Mouse (Mus musculus) B cell, adult 2 months (primary cell): ENCODE data around the gene Ctnnd2.

Experiments used
- DNase-seq, 2 experiments: peaks; one replicate each; pipeline ENCODE4 v3.0.0; 2022

Ctnnd2 gene

DNA sequence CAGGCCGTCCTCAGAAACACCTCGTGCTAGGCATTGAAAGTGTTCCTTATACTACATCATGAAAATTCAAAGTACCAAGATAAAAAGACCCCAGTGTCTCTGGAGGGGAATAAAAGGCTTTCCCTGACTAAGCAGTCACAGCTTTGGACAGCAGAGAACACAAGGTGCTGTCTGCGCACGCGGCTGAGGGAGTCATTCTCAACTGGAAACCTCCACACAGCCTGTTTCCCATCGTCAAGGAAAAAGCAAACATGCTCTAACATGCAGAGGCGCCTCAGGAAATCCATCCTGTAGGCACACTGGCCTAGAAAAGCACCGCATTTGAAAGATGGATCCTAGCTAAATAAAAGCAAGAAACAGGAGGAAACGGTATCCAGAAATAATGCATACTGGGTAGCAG lies 483.0 kb downstream of the Ctnnd2 start:
- DNase-seq, result no peak

DNA sequence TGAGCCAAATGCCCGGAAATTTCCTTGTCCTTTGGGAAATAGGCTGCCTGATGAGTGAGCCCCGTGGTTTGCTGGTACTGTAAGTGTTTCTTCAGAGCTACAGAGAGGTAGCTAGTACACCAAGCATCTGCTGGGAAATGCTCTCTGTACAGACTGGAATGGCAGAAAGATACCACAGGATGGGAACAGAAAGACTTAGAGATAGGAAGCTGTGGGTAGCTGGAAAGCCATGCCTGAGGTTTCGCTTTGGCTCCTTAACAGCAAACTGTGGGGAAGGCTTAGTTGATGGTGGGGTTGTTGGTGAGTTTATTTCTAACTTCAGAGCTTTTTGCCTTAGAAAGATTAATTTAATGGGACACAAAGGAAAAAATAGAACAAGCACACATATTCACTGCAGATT lies 485.2 kb downstream of the Ctnnd2 start:
- DNase-seq, result no peak

DNA sequence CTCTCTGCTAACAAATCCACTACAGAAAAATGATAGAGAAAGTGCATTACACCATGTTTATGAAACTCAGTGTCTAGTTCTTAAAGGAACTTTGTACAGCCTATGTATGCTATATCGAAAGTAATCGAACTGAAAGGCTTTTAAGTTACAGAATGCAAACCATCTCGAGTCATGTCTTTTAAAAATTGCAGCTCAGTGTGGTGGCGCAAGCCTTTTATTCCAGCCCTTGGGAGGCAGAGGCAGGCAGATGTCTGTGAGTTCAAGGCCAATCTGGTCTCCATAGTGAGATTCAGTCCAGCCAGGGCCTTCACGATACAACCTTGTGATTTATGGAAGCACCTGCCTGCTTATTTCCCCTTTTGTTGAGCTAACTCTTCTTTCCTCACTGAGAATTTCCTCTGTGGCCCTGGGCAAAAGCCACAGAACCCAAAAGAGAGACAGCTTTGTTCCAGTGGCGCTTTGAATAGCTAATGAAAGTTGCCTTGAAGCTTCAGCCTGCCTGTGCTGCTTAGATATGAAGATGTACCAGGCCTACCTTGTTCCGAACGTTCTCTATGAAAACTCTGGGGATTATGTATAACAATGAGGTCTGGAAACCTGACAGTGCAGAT lies 488.3 kb downstream of the Ctnnd2 start:
- DNase-seq, result no peak

DNA sequence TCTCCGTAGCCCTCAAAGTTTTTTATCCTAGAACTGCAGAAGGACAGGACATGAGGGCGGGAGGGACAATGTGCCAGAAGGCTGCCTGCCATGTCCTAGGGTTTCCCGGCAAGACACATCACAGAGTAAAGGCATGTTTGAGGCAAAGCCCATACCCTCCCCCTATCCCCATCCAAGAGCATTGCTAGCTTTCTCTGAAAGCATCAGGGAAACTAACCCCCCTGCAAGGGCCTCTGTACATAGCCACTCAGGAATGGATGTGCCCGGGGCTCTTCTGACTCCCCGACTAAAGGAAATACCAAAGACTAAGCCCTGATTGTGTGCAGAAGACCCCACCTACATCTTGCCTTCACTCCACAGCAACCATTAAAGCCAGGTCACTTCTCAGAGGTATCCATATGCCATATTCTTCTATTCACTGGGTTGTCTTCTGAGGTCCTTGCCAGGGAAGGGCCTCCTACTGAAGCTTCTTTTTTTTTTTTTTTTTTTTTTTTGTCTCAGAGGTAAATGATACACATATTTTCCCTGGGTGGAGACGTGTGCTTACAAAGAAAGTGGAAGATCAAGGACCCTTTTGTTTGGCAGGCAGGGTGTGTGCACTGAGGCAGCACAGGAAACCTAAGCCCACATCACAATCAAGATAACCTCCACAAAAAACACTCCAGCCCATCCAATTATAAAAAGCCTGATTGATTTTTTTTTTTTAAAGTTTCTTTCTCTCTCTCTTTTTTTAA lies 489.5 kb downstream of the Ctnnd2 start:
- no peak for DNase-seq

DNA sequence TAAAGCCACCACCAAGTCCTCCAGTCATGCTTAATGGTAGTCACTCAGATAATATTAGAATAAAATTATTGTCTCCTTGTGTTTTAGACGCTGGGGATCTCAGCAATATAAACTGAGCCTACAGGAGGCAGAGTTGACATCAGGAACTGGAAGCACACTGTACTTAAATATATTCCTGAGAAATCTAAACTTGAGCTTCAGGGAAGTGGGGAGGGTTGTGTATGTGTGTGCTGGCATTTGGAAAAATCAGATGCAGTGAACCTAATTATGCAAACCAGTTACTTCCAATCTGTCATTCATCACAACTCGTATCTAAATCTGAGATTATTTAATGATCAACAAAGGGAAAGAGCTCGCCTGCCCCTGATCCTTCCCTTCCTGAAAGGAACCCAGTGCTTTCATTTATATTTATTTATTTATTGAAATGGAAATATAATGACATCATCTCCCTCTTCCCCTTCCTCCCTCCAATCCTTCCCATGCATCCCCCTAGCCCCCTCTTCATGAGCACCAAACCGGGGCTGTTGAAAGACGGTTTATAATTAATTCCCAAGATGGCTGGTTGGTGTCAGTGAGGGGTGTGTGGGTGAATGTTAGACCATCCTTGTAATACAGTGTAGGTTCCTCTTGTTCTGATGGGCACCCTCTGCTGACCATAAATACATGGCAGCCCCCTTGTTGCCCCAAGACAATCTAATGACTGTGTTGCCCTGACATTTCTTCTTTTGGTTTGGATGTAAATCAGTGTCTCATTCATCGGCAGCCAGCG lies 495.6 kb downstream of the Ctnnd2 start:
- no peak for DNase-seq

DNA sequence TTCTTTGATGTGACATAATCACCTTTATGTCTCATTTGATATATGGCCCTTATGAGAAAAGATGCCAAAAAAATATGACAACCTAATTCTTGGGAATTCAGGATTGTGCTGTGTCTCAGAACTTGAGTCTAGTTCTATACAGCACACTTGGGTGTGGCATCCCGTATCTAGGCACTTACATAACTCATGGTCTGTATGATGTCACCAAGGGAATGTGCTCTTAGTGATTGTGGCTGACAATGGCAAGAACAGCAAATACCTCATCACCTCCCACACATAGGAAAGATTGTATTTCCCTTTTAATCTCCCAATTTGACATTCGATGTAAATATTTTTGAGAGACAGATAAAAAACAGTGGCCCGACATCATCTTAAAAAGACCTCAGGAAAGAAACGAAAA lies 509.5 kb downstream of the Ctnnd2 start:
- no peak for DNase-seq

DNA sequence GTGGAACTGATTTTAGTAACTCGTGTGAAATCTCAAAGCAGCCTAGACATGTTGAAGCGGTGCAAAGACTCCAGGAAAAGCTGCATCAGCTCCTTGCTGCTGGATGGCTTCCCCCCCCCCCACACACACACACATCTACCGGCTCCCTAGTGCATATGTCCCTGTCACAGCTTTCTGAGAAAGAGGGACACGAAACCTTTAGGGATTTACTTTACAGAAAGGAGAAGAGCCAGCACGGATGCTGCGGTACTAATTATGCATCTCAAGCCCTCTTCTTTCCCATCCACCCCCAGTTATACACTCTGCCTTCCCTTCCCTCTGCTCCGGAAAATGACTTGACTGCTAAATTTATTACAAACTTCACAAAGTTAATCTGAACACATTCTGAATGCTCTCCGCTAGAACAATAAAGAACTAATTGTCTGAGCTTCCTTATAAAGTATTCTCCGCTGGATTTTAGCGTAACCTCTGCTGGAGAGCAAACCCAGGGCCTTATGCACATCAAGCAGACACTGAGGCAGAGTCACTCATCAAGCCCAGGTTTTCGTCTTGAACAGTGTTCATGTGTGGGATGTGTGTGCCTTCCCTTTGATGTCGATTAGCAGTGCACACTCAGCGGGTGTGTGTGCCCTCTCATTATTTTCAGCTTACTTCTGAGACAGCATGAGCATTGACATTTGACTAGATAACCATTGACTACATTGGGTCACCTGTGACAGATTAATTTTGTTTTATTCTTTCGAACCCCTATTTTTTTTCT lies 510.1 kb downstream of the Ctnnd2 start:
- DNase-seq, result no peak

DNA sequence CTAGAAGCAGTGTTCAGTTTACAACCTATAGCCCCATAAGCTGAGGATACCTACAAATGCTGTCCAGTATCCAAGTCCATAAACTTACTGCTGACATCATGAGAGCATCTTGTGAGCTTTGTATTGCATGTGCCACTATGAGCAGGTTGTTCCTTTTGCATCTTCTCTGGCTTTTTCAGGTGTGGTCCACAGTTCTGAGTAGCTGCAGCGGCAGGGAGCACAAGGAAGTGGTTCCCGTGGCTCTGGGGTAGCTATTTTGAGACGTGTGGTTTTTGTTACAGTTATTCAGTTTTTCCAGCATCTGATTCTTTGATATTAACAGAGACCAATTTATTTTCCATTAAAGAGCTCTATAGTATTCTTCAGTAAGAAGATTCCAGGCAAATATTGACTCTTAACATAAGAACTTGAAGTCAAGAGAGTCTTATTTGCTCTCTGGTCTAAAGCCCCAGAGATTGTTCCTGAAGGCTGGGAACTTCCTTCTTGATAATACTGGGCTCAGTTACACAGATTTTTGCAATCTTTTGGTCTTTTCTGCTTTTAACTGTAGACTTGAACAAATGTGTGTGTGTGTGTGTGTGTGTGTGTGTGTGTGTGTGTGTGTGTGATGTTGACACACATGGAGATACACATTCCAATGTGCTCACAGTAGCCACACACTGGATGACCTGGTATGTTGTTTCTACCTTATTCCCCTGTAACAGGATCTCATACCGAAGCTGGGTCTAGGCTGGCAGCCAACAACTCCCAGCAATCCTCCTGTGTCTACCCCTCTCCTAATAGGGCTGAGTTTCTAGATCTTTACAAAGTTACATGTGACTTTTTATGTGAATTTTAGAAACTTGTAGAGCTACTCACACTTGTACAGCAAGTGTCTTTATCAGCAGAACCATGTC lies 514.1 kb downstream of the Ctnnd2 start:
- no peak for DNase-seq

DNA sequence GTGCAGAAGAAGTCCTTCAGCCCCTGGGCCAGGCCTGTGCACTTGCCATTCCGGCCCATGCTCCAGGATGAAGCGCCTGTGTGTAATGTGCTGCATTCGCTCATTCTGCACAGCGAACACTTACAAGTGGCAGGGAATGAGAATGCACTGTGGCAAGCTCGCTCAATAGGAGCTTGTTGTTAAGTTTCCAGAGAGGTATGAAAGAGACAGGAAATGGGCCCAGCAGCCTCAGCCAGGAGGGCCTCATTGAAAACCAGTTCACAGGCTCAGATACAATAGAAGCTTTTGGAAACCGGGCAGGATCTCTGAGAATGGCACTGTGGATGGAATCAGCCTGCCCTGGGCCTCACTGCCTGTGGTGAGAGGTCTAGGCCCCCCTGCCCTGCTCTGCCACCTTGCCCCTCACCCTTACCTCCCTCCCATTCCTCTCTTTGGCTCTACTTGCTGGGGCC lies 521.4 kb downstream of the Ctnnd2 start:
- no peak for DNase-seq

DNA sequence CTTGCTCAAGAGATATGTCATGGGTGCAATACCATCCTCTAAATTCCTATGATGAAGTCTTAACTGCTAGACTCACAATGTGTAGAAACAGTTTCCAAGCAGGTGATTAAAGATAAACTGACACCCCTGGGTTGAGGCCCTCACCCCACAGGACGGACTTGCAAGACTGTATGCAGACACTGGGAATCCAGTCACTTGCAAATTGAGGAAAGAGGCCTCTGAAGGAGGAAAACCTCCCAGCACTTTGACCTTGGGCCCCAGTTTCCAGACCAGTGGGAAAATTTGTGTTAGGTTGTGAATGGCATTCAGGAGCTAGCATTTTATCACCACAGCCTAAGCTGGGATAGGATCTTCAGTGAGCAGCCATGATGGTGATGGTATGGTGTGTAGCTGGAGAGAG lies 521.9 kb downstream of the Ctnnd2 start:
- DNase-seq, result no peak

DNA sequence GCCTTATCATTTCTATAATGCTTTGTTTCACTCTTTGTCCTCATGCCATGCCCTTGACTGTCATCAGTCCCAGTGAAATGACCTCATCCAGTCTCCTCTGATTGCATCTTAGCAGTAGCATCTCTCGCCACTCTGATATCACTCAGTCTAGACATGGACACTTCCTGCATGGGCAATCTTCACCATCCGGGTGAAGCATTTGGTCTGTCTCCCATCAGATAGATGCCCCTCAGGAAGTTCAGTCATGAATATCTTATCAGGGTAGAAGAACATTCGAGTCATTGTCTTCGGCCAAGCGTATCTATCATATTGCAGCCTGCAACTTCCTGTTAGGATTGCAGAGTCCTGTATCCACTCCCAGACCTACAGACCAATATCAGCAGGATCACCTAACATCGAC lies 523.5 kb downstream of the Ctnnd2 start:
- no peak for DNase-seq

DNA sequence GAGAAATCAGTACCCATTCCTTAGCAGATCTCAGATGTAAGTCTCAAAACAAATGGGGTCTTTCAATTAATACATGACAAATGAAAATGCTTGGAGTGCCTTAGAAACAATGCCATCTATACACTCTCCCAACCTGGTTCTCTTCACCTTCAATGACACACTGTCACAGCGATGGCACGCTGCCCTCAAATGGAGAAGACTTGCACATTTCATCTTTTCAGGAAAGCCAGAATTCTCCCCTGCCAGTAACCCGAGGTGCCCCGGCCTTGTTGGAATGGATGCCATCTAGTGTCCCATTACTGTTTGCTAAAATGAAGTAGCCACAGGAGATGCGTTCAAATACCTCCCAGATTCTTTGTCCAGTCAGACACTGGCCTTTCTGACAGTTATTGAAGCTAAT lies 525.0 kb downstream of the Ctnnd2 start:
- no peak for DNase-seq

DNA sequence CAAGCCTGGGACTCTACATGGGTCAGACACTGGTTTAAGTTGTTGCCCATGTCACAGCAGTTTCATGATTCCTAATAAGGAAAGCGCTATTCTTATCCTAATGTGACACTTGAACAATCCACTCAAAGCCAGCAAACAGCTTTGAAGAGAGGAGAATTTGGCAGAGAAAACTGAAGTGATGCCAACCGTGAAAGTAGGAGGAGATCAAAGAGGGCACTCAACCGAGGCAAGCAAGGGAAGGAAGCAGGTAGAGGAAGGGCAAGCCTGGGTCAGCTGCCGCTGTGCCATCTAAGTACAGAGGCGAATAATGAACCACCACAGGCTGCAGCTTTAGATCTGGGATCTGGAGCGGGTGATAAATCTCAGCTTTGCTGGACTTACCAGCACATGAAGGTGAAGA lies 528.4 kb downstream of the Ctnnd2 start:
- no peak for DNase-seq

DNA sequence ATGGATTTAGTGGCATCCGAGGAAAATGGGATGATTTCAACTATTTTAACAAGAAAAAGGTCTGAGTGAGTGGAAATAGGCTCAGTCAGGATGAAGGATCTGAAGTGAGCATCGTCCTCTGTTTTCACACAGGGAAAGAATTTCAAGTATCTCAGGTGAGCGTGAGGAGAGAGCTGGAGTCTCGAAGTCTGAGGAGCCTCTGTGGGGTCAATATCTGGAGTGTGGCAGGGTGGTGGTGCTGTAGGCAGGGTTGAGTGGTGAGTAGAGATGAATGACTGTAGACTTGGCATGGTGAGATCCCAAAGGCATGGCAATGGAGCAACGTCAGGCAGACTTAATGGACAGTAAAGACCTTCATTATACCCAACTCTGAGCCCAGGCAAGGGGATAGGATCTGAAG lies 529.2 kb downstream of the Ctnnd2 start:
- DNase-seq, result no peak

DNA sequence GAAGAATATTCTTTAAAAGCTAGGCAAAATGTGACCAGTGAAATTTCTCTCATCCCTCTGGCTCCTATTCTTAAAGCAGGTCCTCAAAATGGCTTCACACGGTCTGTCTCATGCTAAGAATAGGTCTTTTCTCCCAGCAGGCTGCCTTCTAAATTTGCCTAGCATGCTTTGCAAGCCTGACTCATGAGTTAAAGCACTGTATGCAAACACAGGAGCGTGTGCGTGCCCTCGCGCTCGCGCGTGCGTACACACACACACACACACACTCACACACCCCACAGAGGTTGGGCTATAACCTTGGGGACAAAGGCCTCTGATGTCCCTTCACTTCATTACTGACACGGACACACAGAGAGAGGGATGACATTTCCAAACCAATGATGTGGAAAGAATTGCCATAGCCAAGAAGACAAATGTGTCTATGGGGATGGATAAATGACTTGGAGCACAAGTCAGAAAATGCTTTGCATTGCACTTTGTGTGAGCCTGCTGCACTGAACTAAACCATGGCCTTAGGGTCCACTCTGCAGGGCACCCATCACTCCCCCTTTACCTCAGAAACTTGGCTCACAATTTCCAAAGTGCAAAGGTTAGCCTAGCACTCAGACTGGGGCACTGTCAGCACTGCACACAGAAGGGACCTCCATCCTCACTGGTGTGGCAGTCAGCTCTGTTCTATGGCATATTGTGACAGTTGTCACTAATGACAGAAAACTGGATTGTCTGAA lies 536.8 kb downstream of the Ctnnd2 start:
- no peak for DNase-seq

DNA sequence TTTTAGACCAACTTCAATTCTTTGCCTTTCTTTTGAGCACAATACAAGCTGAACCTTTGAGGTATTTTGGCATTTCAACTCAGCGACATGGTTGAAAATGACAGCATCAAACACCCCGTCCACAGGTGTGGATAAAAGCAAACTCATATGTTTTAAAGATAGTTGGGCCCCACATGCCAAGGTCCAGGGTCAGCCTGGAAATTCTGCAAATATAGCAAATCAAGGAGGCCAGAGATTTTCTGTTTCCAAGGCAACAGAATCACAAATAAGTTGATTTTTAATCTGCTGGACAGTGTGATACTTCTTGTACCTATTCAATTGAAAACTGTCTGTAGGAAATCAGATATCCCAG lies 537.3 kb downstream of the Ctnnd2 start:
- no peak for DNase-seq

DNA sequence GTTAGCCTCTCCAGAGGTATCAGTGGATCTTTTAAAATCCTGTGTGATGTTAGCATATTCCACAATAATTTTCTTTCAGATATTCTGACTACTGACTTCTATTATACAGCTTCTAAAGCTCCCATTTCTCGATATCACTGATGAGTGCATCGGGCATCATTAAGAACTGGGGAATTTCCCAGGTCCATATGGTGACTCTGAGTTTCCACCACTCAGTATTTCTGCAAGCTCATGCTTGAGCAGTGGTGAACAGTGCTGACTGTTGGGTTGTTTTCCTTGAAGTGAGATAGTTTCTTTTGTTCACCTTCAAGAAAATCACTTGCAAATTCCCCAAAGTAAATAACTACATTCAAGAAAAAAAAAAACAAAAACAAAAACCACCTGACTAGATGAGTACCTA lies 542.4 kb downstream of the Ctnnd2 start:
- DNase-seq, result no peak

DNA sequence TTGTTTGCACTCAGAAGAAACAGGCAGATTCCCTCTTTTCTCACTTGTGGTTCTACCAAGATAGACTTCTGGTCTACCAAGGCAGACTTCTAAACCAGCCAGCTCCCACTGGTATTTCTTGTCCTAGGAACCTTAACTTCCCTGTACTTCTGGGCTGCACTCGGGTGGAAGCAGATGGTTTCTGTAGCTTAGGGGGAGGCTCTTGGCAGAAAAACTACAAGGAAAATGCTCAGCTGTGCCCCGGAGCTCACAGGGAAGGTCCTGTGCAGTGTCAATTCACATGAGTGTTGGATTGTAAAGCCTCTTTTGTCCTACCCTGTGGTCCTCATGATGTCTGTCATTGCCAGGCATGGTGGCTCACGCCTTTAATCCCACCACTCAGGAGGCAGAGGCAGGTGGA lies 546.4 kb downstream of the Ctnnd2 start:
- DNase-seq, result no peak

DNA sequence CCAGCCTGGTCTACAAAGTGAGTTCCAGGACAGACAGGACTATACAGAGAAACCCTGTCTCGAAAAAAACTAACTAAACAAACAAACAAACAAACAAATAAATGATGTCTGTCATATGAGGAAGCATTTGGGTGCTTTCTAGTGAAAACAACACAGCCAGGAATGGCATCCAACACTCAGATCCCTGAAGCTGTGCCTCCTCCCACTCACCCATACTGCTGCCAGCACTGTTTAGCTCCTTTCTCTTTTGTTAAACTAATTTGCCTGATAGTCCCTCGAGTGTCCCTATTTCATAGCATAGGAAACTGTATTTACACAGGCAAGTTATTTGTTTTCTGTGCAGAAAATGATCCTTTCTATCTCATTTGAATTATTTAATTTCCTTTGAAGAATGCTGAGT lies 546.8 kb downstream of the Ctnnd2 start:
- no peak for DNase-seq

DNA sequence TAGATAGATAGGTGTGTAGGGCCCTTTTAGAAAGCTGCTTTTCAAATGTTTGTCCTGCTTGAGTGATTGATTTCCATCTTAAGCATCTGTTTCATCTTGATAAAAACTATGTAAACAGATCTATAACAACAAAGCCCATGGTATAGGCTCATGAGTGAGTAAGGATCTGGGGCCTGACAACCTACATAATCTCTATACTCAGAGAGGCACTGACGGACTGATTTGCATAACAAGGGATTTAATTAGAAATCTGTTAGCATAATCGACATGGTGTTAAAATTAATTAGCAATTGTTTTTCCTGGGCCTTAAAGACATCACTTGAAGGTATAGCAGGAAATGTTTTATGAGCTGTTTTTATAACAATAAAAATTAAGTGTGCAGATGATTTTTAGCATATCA lies 548.7 kb downstream of the Ctnnd2 start:
- no peak for DNase-seq

DNA sequence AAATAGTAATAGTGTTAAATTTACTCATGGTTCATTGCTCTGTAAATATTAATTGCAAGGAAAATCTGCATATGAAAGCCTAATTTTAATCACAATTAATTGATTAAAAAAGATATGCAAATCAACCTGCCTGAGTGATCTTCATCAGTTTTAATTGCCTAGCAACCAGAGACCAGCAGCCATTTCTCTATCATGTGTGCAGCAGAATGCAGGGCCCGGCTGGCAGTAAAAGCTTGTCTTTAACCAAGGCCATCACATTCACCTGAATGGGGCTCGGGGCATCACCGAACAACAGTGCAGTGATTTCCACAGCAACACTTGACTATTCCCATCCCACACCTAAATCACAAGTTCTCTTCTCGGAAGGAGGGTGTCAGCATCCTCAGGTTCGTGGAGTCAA lies 553.7 kb downstream of the Ctnnd2 start:
- no peak for DNase-seq

DNA sequence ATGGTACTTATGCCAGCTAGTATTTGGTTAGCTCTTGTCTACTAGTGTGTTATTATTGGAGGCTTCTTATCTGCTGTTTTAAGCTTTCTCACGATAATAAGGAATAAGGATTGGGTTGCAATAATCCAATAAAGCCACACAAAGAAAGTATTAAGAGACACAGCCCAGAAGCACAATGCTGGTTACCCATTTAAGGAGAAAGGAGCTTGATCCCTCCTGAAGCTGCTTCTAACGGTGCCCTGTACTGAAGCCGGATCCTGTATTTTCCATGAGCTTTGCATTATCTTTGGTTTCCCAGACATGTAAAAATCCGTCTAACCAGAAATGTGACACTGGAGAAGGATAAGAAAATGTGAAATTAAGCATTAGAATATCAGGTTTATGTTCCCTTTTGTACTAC lies 565.8 kb downstream of the Ctnnd2 start:
- no peak for DNase-seq
